Mouse (Mus musculus) v-Abl transformed pro-B cells (cell line): ENCODE measurements around the gene Vwce.

Experiments
- in situ Hi-C, 2 experiments: fragments of 400-800 bp; cut with MboI; formaldehyde crosslinking; loops; one replicate each; pipeline ENCODE4 v1.15.1; 2025; ENCODE audit not compliant: unreplicated experiment in 2 of 2

Vwce gene

GRCm38 (mm10) chr19:10685727-10686126 lies 51.7 kb downstream of the Vwce start:
- in situ Hi-C loops: loop anchor here in 1 of 2 experiments (25.0 kb wide), 1 partner anchor 1777 kb away; the partner anchor contains the start of gene Mpeg1

GRCm38 (mm10) chr19:10688537-10689352 lies 54.7 kb downstream of the Vwce start, which contains the start of gene Vps37c:
TSS of gene Vps37c (plus strand) at chr19:10688735.
- in situ Hi-C loops: loop anchor here in 1 of 2 experiments (25.0 kb wide), 1 partner anchor 1774 kb away; the partner anchor contains the start of gene Mpeg1

GRCm38 (mm10) chr19:10689470-10690166 lies 55.6 kb downstream of the Vwce start:
- in situ Hi-C loops: loop anchor here in 1 of 2 experiments (25.0 kb wide), 1 partner anchor 1773 kb away; the partner anchor contains the start of gene Mpeg1

- in situ Hi-C loops: loop anchor here in 1 of 2 experiments (25.0 kb wide), 1 partner anchor 1772 kb away; the partner anchor contains the start of gene Mpeg1
Measured at GRCm38 (mm10) chr19:10690336-10690735, 56.3 kb downstream of the Vwce start.

GRCm38 (mm10) chr19:10691121-10691520 lies 57.1 kb downstream of the Vwce start:
- in situ Hi-C loops: loop anchor here in 1 of 2 experiments (25.0 kb wide), 1 partner anchor 1771 kb away; the partner anchor contains the start of gene Mpeg1

GRCm38 (mm10) chr19:10691660-10692059 lies 57.6 kb downstream of the Vwce start:
- in situ Hi-C loops: loop anchor here in 1 of 2 experiments (25.0 kb wide), 1 partner anchor 1771 kb away; the partner anchor contains the start of gene Mpeg1

GRCm38 (mm10) chr19:10692361-10692760 lies 58.3 kb downstream of the Vwce start:
- in situ Hi-C loops: loop anchor here in 1 of 2 experiments (25.0 kb wide), 1 partner anchor 1770 kb away; the partner anchor contains the start of gene Mpeg1

GRCm38 (mm10) chr19:10693926-10694682 lies 60.1 kb downstream of the Vwce start:
- in situ Hi-C loops: loop anchor here in 1 of 2 experiments (25.0 kb wide), 1 partner anchor 1768 kb away; the partner anchor contains the start of gene Mpeg1

GRCm38 (mm10) chr19:10695801-10696200 lies 61.8 kb downstream of the Vwce start:
- in situ Hi-C loops: loop anchor here in 1 of 2 experiments (25.0 kb wide), 1 partner anchor 1766 kb away; the partner anchor contains the start of gene Mpeg1

GRCm38 (mm10) chr19:10698131-10698991 lies 64.3 kb downstream of the Vwce start:
- in situ Hi-C loops: loop anchor here in 1 of 2 experiments (25.0 kb wide), 1 partner anchor 1764 kb away; the partner anchor contains the start of gene Mpeg1

GRCm38 (mm10) chr19:10699851-10700250 lies 65.8 kb downstream of the Vwce start:
- in situ Hi-C loops: loop anchor here in 1 of 2 experiments (25.0 kb wide), 1 partner anchor 1762 kb away; the partner anchor contains the start of gene Mpeg1

GRCm38 (mm10) chr19:10701013-10701726 lies 67.2 kb downstream of the Vwce start:
- in situ Hi-C loops: no loop called here

GRCm38 (mm10) chr19:10702125-10702524 lies 68.1 kb downstream of the Vwce start:
- in situ Hi-C loops: no loop called here

GRCm38 (mm10) chr19:10703470-10703869 lies 69.5 kb downstream of the Vwce start:
- in situ Hi-C loops: no loop called here

- in situ Hi-C loops: no loop called here
Measured at GRCm38 (mm10) chr19:10707087-10707875, 73.3 kb downstream of the Vwce start.

GRCm38 (mm10) chr19:10707881-10708280 lies 73.9 kb downstream of the Vwce start:
- in situ Hi-C loops: no loop called here

GRCm38 (mm10) chr19:10708900-10709299 lies 74.9 kb downstream of the Vwce start:
- in situ Hi-C loops: no loop called here
